Mouse (Mus musculus) A20 (cell line): Measurements from ENCODE around the gene Tpt1.
A peak's percentile ranks its signal among the peaks of the same experiment; 100 is the strongest.
"Not testable (repeated sequence)": the region's sequence is repeated elsewhere in the genome, so short reads cannot be mapped to it uniquely, and the experiment has no call there.

ENCODE experiments used
- DNase-seq: peaks from one replicate; pipeline ENCODE4 v3.0.0-alpha.2; 2011; ENCODE audit warnings: low read depth, low spot score

Gene Tpt1

DNA sequence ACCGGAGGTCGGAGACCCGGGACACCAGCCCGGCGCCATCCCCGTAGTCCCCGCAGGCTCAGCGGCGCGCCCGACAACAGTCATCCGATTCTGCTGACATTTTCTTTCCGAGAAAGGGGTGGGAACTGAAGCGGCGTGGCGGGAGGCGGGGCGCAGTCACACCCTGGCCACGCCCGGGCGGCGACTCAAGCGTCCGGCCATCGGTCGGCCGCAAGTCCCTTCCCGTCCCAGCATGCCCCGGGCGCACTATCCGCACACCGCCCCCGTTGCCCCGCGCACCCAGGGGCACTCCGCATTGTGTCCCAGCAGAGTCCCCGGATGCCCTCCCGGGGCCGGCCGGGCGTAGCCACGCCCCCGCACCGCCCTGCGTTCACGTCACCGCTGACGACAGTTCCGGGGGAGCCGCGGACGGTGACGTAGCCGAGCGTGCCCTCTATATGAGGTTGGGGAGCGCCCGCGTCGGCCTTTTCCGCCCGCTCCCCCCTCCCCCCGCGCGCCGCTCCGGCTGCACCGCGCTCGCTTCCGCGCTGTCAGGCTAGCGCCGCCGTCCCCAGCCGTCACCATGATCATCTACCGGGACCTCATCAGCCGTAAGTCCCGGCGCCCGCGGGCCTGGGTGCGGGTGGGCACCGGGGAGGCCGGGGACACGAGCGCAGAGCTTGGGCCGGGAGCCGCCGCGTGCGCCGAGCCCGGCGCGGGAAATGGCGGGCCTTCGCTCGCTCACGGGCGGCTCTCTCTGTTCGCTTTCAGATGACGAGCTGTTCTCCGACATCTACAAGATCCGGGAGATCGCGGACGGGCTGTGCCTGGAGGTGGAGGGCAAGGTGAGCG lies at the start of gene Tpt1:
TSS of gene Tpt1 (plus strand) at position 227 of the 831 bp plus-strand sequence.
- peak; percentile 99 for DNase-seq

DNA sequence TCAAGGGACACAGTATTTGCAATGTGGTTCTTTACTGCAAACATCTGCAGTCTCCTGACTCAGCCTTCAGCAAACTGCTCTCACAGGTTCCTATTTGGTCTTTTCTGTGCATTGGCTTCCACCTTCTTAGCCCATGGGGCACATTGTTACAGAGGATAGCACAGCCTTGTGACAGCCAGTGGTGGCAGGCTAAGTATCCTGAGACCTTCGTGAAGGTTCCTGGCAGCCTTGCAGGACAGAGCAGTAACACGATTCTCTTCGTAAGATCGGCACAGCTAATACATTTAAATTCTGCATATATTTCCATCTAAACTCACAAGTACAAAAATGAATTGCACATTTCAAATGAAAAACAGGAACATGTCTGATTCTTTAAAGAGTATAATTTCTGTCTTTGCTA lies 49.0 kb upstream of the Tpt1 start:
- DNase-seq, result no peak

DNA sequence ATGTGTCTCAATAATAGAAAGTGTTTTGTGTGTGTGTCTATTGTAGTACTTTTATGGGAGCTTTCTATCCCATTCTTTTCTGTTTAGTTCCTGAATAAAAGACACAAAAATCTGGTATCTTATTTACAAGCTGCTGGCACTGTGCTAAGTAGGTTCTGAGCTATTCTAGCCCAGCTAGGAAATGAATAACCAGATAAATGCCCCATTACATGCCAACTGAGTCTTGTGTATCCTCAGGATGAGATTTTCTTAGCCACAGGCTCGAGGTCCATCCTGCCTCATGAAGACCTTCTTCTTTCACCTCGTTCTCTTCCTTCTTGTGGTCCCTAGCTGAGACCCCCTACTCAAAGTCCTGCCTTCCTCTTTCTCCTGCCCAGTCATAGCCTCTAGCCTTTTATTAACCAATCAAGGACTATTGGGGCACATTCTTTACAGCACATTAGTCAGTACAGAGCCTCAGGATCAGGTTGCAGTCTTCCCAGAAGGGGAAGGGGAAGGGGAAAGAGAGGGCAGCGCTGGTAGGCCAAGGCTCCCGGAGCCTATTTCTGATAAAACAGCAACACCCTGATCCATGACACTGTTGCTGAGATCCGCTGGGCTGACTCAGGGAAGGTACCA lies 47.0 kb upstream of the Tpt1 start:
- no peak for DNase-seq

DNA sequence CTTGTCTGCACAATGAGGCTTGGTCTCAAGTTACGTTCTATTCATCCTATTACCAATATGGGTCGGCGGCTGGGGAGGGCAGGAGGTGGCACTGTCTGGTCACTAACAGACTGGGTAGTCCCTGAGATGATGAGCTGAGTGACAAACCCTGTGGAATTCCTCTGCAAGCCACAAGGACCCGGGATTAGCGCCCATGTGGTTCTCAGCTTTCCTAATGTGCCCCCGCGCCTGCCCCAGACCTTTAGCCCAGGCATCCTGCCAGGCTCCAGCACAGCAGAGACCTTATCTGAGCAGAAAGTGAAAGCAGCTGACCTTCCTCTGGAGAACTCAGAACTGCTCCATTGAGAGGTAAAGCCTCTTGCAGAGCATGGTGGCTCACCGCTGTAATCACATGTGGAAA lies 37.1 kb upstream of the Tpt1 start:
- no peak for DNase-seq

DNA sequence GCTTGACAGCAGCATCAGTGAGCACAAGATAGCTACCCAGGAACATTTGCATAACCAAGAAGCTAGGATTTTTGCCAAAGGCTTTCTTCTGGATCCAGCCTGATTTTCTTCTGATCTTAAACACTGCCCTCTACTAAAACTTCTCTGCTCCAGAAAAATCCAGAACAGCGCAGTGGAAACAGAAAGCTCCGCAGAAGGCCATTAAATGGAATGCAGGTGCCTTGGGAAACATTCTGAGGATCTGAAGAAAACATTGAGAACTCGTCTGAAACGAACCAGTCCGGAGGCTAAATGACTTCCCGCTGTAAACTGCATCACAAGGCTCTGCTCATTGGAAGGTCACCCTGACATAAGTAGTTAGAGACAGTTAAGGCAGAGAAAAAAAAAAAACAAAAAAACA lies 35.0 kb upstream of the Tpt1 start:
- no peak for DNase-seq

DNA sequence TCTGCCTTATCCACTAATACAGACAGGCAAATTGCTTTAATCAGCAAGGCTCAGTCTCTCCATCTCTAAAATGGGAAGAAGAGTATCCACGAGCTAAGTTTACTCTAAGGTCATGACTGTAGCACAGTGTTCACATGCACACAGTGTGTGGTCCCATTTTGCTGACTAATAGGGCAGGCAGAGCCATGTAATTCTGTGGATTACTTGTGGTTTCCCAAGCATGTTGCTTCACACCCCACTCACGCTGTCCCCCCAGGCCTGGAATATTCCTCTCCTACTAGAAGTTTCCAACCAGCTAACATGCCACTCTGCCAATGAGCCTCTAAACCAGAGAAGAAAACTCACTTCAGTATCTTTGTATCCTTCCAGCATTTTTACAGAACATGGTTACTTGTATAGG lies 26.4 kb upstream of the Tpt1 start:
- no peak for DNase-seq

DNA sequence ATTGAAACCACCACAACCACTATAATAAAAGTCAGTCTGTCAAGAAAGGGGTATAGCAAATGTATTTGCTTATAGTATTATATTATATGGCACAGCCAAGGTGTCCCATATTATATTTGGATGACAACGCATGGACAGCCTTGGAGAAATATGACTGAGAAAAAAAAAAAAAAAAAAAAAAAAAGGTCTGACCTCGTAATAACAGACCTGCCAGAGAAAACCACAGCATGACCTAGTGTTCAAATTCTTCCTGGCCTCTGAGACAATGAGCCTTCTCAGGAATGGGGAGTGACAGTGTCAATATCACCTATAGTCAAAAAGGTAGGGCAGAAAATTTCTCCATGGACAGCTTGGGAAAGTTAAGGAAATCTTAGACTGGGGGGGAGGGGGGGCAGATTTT lies 25.6 kb upstream of the Tpt1 start:
- no peak for DNase-seq

DNA sequence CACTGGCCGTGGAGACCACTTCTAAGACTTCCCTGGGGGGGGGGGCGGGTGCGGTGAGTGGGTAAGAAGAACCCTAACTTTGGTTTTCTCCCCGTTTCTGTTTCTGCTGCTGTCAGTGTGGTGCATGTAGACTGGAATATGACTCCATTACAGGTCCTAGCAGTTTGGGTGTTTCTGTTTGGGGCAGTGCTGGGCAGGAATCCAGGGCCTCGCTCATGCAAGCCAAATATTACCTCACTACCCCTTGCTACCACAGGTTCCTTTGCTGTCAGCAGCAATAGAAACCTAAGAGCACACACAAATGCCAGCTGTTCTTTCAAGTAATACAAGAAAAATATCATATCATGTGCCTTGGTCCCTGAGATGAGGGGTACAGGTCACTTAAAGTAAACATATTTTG lies 24.9 kb upstream of the Tpt1 start:
- no peak for DNase-seq

DNA sequence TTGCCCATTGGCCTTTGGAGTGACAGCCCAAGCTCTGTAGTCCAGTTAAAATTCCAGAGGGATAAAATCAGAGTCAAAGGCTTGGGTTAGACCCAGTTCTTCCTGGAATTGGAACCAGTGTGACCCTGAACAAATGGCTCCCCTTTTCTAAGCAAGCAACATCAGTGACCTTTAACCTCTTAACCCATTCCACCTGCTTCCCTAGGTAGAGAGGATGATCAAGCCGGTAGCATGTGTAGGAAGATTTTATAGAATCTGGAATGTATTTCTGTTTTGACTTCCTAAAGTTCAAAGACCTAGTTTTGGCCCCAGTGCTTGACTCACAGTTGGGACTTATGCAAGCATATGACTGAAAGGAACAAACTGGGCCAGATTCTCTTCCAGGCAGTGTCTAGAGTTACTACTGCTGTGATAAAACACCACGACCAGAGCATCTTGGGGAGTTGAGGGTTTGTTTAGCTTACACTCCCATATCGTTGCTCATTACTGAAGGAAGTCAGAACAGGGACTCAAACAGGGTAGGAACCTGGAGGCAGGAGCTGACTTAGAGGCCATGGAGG lies 18.0 kb upstream of the Tpt1 start:
- DNase-seq, result no peak

DNA sequence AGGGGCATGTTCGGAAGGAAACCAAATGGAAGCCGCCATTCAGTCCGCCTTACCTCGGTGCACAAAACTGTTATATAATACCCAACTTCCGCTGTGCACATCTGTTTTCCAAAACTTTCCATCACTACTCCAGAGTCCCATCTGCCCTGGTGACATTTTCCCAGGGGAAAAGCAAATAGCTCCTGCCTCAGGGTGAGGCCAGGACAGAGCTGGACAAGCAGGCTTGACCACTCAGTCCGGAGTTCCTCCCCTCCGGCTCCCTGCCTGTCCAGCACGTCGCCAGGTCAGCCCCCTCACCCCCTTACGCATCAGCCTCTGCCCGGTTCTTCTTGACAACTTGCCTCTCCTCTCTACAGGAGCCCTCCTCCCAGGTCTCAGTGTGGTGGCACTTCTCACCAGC lies 16.7 kb upstream of the Tpt1 start:
- DNase-seq, result no peak

DNA sequence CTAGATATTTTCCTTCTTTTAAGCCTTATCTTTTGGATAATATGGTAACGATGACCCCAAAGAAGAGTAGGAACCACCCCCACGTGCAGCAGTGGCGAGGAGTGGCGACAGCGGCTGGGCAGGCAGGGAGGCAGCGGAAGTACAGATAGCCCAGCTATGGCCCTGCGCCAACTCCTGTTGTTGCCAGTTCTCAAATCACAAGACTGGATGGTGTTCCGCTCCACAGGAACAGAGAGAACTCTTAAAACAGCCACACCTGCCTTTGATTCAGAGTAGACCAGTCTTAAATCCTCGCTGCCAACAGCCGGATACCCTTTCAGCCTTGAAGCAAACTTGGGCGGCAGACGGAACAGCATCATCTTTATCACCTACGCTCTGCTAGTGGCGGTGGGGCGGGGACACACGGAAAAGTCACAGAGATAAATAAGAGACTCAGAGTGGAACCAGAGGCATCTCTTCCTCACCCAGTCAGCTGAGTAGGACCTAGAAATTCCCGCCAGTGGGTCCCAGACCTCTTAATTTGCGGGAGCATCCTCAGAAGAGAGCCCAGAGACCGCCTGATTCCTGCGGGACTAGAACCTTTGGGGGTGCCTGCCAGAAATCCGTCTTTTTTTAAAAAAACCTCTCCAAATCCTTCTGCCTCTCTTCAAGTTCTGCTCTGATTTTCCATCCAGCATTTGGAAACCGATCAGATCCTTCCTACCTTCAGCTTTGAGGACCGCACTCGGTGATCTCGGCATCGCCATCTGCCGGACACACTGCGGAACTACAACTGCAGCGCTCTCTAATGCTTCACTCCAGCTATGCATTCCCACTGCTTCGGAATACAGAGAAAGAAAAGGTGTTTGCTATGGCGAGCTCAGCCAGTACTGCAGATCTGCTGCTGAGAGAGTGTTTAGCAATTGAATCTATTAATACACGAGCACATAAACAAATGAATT lies 15.8 kb upstream of the Tpt1 start:
- peak; percentile 70 for DNase-seq

DNA sequence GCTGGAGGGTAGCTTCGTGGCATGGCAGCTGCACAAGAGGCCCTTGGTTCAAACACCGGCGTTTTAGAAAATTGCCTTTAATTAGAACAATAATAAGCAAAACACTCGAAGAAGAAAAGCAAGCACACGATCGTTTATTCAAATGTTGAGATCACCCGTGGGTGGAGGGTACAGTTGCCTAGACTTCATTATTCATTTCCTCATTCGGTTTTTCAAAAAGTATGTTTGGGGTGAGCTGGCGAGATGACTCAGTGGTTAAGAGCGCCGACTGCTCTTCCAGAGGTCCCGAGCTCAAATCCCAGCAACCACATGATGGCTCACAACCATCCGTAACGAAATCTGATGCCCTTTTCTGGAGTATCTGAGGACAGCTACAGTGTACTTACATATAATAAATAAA lies 15.1 kb upstream of the Tpt1 start:
- DNase-seq, result not testable (repeated sequence)

DNA sequence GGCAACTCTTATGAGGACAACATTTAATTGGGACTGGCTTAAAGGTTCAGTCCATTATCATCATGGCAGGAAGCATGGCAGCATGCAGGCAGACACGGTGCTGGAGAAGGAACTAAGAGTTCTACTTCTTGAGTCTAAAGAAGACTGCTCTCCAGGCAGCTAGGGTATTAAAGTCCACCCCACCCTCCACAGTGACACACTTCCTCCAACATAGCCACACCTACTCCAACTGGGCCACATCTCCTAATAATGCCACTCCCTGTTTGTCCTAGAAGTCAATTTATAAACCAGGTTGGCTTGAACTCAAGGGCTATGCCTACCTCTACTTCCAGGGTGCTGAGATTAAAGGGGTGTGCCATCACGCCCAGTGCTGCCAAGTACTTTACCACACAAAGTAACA lies 12.9 kb upstream of the Tpt1 start:
- DNase-seq, result peak; percentile 32

DNA sequence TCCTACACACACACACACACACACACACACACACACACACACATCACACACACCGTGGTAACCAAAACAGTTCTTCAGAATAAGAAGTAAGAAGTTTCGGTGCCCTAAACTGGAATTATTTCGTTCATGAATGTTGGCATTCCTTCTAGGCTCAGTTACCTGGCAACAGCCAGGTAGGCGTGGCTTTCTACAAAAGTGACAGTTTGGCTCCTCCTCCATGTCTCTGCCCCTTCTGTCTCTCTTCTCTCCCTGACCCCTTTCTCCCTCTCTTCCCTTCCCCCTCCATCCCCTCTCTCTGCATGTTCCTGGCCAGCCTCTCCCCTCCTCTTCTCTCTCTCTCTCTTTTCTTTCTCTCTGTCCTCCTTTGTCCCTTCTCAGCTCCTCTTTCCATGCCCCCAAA lies 11.9 kb upstream of the Tpt1 start:
- no peak for DNase-seq

DNA sequence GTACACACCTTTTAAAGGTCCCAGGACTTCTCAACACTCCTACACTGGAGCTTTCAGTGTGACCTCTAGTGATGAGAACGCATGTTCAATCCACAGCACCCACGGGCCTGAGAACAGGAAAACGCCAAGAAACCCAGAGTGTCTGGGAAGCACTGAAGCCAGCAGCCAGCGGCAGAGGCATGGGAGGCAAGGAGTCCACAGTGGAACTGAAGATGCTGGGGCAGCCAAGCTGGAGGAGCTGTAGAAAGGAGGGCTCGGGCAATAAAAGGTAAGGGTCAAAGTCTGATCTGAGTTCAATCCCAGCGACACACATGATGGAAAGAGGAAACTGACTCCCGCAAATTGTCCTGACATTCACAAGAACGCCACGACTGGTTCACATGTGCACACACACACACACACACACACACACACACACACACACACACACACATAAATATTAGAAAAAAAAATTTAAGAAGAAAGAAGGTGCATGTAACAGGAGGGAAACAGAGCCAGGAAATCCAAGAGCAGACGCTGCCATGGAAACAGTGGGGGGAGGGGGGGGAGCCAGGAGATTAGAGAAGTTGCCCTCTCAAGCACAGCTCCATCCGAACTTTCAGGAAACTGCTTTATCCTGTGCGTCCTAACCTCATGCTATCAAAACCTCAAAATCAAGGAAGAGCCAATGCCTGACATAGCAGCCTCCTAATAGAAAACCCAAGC lies 11.2 kb upstream of the Tpt1 start:
- DNase-seq, result peak; percentile 20

DNA sequence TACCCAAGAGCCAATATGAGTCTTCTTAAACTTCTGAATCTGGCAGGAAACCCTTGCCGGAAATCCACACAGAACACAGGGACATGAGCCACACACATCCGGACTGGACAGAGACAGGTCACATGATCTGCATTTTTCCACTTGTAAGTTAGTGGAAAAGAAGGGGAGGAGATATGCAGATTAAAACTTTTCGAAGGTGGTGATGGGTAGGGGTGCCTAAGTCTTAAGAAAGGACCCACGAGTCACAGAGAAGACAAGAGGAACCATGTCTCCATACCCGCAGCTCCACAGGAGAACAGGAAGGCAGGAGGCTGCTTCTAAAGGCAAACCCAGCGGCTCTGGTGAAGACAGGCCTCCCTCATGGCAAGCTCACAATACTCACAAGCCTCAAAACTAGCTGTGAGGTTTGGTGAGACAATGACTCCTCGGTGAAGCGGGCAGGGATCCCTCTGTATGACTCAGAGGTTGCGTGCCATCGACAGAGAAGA lies 10.6 kb upstream of the Tpt1 start:
- peak; percentile 88 for DNase-seq

DNA sequence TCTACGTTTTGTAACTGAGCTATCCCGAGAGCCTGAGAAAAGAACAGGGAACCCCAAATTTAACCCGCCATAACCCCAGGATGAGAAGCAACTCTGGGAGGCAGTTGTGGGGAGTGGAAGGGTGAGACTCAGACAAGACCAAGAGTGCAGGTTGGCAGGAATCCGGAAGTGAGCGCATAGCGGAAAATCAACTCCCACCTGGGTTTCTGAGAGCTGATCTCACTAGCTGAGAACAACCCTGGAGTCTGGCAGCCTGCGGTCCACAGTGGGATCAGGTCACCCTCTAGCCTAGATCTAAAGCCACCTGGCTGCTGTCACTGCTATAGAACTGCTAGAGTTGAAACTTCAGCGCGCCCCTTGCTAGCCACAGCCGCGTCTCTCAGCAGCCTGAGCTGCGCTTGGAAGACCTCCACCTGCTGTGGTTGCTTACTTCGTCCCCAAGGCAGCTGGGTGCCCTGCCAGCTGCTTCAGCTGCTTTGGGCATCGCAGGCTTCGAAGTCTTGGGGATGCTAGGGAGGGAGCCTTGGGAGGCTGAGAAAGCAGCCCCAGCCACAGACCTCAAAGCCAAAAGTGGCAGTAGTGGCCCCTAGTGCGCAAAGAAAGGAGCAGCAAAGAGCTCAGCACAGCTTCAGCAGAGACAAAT lies 10.0 kb upstream of the Tpt1 start:
- DNase-seq, result peak; percentile 86

DNA sequence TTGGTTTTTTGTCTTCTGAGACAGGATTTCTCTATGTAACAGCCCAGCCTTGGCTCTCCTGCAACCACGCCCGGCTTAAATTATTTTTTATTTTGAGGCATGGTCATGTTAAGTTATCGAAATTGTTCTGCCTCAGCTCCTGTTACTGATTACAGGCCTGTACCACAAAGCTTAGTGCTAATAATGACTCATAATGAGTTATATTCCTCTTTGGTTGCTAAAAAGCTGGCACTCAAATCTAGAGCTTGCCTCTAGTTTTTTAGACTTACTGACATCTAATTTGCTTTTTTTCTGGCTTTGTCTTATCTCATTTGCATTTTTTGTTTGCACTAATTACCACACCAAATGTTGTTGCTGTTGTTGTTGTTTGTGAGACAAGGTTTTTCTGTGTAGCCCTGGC lies 8.3 kb upstream of the Tpt1 start:
- peak; percentile 26 for DNase-seq

DNA sequence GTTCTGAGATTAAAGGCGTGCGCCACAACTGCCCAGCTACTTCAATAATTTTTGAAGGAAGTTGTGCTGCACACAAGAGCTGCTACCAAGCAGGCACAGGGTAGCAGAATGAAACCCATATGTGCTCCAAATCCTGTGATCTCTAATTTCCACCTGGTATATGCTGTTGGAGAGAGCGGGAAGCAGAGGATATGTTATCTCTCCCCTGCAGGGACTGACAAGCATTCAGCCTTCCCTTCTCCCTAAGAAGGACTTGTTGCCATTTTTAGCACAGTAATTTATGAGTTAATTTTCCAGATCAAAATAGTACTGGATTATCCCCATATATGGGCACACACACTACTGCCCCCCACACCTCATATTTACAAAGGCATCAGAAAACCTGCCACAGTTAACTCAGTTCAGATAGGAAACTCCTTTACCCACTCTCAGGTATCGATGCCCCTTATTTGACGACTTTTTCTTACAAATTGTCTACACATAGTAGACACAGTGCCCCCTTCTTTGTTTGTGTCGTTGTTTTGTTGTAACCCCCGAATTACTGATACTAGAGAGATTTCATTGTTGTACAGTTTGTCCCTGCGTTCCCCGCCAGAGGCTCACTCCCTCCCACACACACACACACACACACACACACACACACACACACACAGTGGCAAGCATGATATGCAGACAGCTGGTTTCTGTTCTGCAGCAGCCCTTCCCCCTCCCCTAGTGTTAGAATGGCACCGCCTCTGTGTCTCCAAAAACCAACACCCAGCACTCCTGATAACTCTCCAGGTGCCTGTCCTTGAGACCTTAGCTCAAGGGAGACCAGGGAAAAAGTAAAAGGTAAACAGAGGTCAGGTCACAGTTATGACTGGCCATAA lies 7.6 kb upstream of the Tpt1 start:
- DNase-seq, result peak; percentile 83

DNA sequence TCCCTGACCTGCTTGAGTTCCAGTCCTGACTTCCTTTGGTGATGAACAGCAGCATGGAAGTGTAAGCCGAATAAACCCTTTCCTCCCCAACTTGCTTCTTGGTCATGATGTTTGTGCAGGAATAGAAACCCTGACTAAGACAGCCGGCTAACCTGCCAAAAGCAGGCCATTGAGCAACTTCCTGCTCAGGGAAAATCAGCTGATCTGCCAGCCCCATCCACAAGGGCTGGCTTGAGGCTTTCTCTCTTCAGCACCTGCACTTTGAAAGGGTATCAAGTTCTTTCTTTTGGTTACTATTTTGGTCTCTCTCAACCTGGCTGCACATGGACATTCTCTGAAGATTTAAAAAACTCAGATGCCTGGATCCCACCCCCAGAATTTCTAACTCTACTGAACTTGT lies 3.1 kb upstream of the Tpt1 start:
- not testable (repeated sequence) for DNase-seq
